Mouse (Mus musculus) left cerebral cortex, postnatal 14 days (tissue): ENCODE measurements at regions not wholly inside any gene's neighbourhood (a gene's known extent, or its start where the extent isn't known, plus 50 kb on each side); places are given as distances from the start of the nearest gene placed in this dataset.
A peak's percentile ranks its signal among the peaks of the same experiment; 100 is the strongest.

Source experiments
- DNase-seq, 2 experiments: peaks; one replicate each; pipeline ENCODE4 v3.0.0; 2021 to 2022; ENCODE audit warnings: low spot score in 2 of 2, mixed read lengths in 1 of 2
- intact Hi-C: fragments of 180-260 bp; cut with DNase I; formaldehyde crosslinking; loops from one replicate; pipeline ENCODE4 v1.15.1; 2025

- intact Hi-C loops = no loop called here
- DNase-seq = peak in 1 of 2 experiments; percentile 15
Measured at GRCm38 (mm10) chr4:22047730-22048455, 116.8 kb downstream of the Faxc start.

- DNase-seq = peak in 1 of 2 experiments; percentile 24
- intact Hi-C loops = no loop called here
Measured at GRCm38 (mm10) chr4:22066785-22067433, 135.8 kb downstream of the Faxc start.

- no peak for DNase-seq
- intact Hi-C loops = no loop called here
Measured at GRCm38 (mm10) chr4:22067678-22068299, 136.7 kb downstream of the Faxc start.

GRCm38 (mm10) chr4:22088209-22088787 is 157.2 kb downstream of the Faxc start:
- intact Hi-C loops = no loop called here
- DNase-seq = no peak

GRCm38 (mm10) chr4:22089637-22090041 is 158.5 kb downstream of the Faxc start:
- intact Hi-C loops = no loop called here
- DNase-seq = peak in 1 of 2 experiments; percentile 69

- intact Hi-C loops = no loop called here
- DNase-seq = peak; percentile 15 to 31
Measured at GRCm38 (mm10) chr4:22090536-22090935, 159.4 kb downstream of the Faxc start.

- intact Hi-C loops = no loop called here
- no peak for DNase-seq
Measured at GRCm38 (mm10) chr4:22092551-22092950, 161.4 kb downstream of the Faxc start.

GRCm38 (mm10) chr4:22095257-22096031 is 164.3 kb downstream of the Faxc start:
- DNase-seq = no peak

GRCm38 (mm10) chr4:22098605-22099004 is 167.5 kb downstream of the Faxc start:
- intact Hi-C loops = no loop called here
- DNase-seq = no peak

More at GRCm38 (mm10) chr4:22095257-22096031, 164.3 kb downstream of the Faxc start:
- intact Hi-C loops = no loop called here

GRCm38 (mm10) chr4:22102478-22102877 is 171.3 kb downstream of the Faxc start:
- peak in 1 of 2 experiments; percentile 14 for DNase-seq
- intact Hi-C loops = no loop called here

- intact Hi-C loops = no loop called here
- DNase-seq = no peak
Measured at GRCm38 (mm10) chr4:22103001-22103587, 172.0 kb downstream of the Faxc start.

- intact Hi-C loops = no loop called here
- peak; percentile 7 to 35 for DNase-seq
Measured at GRCm38 (mm10) chr4:22106883-22107282, 175.8 kb downstream of the Faxc start.

GRCm38 (mm10) chr4:22109410-22109809 is 178.3 kb downstream of the Faxc start:
- no peak for DNase-seq
- intact Hi-C loops = no loop called here

- DNase-seq = no peak
- intact Hi-C loops = no loop called here
Measured at GRCm38 (mm10) chr4:22110400-22110799, 179.3 kb downstream of the Faxc start.

- intact Hi-C loops = no loop called here
Measured at GRCm38 (mm10) chr4:22112209-22112608, 181.1 kb downstream of the Faxc start.

GRCm38 (mm10) chr4:22114451-22114850 is 183.3 kb downstream of the Faxc start:
- DNase-seq = no peak
- intact Hi-C loops = no loop called here

More at GRCm38 (mm10) chr4:22112209-22112608, 181.1 kb downstream of the Faxc start:
- no peak for DNase-seq

GRCm38 (mm10) chr4:22119877-22120276 is 188.7 kb downstream of the Faxc start:
- no peak for DNase-seq
- intact Hi-C loops = no loop called here

- intact Hi-C loops = no loop called here
- no peak for DNase-seq
Measured at GRCm38 (mm10) chr4:22120953-22121352, 189.8 kb downstream of the Faxc start.

- intact Hi-C loops = no loop called here
- DNase-seq = no peak
Measured at GRCm38 (mm10) chr4:22121397-22121796, 190.3 kb downstream of the Faxc start.
